Mouse (Mus musculus) liver, adult 2 months (tissue): ENCODE results near the gene Sspn.

ENCODE experiments used
- CTCF ChIP-seq: fragments of 200-500 bp; IDR thresholded peaks from 2 replicates; pipeline ENCODE4 v1.5.1; 2011; ENCODE audit warnings: low read depth, low read length, control low read depth
- POLR2A ChIP-seq: fragments of 200-500 bp; IDR thresholded peaks from 2 replicates; pipeline ENCODE4 v1.6.1; 2011; ENCODE audit warnings: low read length, control low read depth; ENCODE audit not compliant: insufficient read depth; ENCODE audit errors: extremely low read depth

GRCm38 (mm10) chr6:145931341-145931740 is at the start of gene Sspn:
- TF ChIP-seq CTCF, result no peak
- no peak for TF ChIP-seq POLR2A
